Mouse (Mus musculus) bone marrow, adult 2 months (tissue): ENCODE data around the gene Gm9821. TPM values are rescaled to one million over a fixed set of nuclear protein-coding genes. Genes with fewer than 3 reads are reported as not detected.

Source experiments
- H3K27ac ChIP-seq: fragments of 200-500 bp; 2 replicates; pipeline ENCODE4 v1.5.1; 2012; ENCODE audit warnings: low read depth, mild to moderate bottlenecking, control low read depth, inconsistent platforms, low read length; ENCODE audit not compliant: control insufficient read depth, poor library complexity, insufficient read depth
- H3K4me1 ChIP-seq: fragments of 200-500 bp; 2 replicates; pipeline ENCODE4 v1.6.1; 2011; ENCODE audit warnings: low read length; ENCODE audit not compliant: control insufficient read depth, insufficient read depth
- H3K4me3 ChIP-seq: fragments of 200-500 bp; replicated peaks from 2 replicates; pipeline ENCODE3; 2011; ENCODE audit warnings: mild to moderate bottlenecking, low read depth, low read length, control low read depth; ENCODE audit not compliant: control insufficient read depth
- CTCF ChIP-seq: fragments of 200-500 bp; IDR thresholded peaks from 2 replicates; pipeline ENCODE4 v1.5.1; 2011; ENCODE audit warnings: low read length, control low read depth; ENCODE audit not compliant: control insufficient read depth, insufficient read depth
- POLR2A ChIP-seq: fragments of 200-500 bp; IDR thresholded peaks from 2 replicates; pipeline ENCODE4 v1.6.1; 2011; ENCODE audit warnings: low read depth, mild to moderate bottlenecking, control low read depth, low read length, borderline replicate concordance; ENCODE audit not compliant: control insufficient read depth
- WGBS: fragments of 180-500 bp; shearing (Covaris S2); methylation state at CpG from one replicate; pipeline ENCODE4 v1.1.7; 2018; 5-methylcytosine and 5-hydroxymethylcytosine counted together
- polyA plus RNA-seq: library from polyadenylated mRNA; stranded (reverse); fragments of >200 nt; gene quantifications from 2 replicates; pipeline ENCODE4 v1.2.4, GENCODE M21; 2011; ENCODE audit warnings: low replicate concordance; ENCODE audit not compliant: missing spikeins, insufficient read depth, insufficient read length

Gm9821 gene
- polyA plus RNA-seq, 1 experiment = not detected

DNA sequence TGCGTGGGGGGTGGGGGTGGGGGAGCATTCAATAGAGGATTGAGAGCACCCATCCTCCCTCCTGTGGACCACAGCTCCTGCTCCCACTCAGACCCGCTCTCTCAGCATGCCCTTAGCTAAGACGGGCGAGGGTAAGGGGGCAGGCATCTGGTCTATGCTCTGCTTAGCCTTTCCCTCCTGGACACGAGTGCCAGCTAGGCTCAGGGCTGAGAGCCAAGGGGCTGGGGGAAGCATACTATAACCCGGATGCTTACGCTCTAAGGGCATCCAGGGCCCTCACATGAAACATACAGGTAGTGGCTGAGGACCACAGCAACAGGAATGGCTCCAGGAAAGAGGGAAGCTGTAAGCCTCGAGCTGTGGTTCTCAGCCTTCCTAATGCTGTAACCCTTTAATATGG is 12.5 kb downstream of the Gm9821 start:
- Histone ChIP-seq H3K4me1 (peaks cover 12% of the 10 kb centered on the region), H3K4me3 (no peak overlapping the region), H3K27ac (no peak overlapping the region)
- 69% methylated on average over 8 of the region's 8 CpGs for WGBS
- TF ChIP-seq CTCF = no peak
- TF ChIP-seq POLR2A = no peak

DNA sequence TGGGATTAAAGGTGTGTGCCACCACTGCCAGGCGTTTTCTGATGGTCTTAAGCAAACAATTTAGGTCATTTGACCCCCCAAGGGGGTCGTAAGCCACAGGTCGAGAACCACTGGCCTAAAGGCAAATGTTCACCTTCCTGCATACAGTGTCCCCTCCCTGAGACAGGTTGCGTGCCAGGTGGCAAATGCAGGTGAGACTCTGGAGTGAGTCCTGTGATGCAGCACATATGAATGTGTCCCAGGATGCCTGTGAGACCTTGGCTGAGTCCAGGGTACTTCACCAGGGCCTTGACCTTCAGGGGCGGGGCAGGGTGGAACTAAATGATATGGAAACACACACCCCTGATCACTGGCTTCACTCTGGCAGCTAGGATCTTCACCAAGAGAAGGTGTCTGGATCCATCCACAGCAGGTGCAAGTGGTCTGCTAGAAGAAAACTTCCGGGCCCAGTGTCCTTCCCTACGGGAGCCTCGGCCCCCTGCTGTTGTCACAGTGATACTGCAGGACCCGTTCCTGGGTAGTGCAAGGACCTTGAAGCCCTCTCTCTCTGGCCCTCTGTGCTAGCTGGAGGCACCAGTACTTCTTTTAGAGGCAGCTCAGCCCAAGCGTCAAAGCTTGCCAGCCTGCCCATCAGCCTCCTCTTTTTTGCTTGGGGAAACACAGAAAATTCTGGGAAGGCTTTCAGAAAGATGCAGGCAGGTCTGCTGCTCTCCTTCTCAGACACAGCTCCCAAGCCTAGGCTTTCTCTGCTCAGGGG is 13.4 kb downstream of the Gm9821 start:
- Histone ChIP-seq H3K4me1 (peaks cover 13% of the 10 kb centered on the region), H3K4me3 (no peak overlapping the region), H3K27ac (no peak overlapping the region)
- TF ChIP-seq CTCF (peak; percentile 66), POLR2A (no peak)
- WGBS = 40% methylated on average over 10 of the region's 10 CpGs

DNA sequence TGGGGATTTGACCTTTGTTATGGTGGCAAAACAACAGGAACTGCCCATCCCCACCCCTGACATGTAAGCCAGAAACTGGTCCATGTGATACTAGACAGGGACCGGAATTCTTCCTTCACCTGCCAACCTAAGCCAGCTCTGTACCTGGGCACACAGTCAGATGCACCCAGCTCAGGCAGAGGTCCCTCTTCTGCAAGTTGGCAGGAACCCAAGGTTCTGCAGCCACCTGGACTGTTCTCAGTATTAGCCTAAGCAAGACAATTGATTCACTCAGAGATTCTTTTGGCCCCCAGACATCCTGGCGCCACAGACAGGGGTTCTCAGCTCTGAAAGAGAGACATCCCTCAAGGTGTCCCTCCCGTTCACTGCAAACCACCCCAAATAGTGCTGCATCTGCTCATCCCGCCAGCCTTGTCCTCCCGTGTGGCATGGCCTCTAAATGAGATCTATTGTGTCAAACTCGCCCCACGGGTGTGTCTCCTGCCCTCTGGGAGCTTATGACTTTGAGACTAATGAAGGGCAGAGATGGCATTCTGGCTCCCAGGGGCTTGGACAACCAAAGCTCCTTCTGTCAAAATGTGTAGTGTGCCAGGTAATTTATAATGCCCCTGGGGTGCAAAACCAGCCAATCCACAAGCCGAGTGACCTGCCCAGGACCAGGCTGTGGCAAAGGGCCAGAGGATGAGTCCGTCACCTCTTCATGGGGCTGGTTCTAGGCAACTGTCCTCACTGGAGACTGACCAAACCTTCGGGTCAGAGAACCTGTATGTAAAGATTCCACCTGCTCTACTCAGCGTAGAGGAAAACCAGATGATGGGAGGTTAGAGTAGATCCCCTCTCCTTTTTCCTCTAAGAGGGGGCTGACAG is 14.3 kb downstream of the Gm9821 start:
- TF ChIP-seq POLR2A (no peak), CTCF (no peak)
- Histone ChIP-seq H3K27ac (no peak overlapping the region), H3K4me3 (no peak overlapping the region), H3K4me1 (peaks cover 13% of the 10 kb centered on the region)
- WGBS = 81% methylated on average over 11 of the region's 11 CpGs

DNA sequence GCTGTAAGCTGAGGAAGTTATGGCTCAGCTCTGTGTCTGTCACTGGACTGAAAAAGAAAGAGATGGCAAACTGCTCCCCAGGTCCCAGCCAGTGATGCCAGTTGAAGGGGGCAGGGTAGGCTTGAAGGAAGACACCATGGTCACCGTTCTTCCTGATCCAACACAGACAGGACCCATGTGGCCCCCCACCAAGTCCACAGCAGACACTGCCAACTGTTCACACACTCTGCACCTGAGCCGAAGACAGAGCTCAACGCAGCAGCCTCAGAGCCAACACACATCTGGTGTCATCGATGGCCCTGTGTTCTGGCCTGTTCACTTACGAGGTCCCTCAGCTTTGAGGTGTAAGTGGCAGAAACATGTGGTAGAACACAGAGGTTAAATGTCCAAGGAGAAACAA is 15.0 kb downstream of the Gm9821 start:
- Histone ChIP-seq H3K27ac (no peak overlapping the region), H3K4me1 (peaks cover 13% of the 10 kb centered on the region), H3K4me3 (no peak overlapping the region)
- TF ChIP-seq CTCF (no peak), POLR2A (no peak)
- WGBS = 83% methylated on average over 5 of the region's 5 CpGs

DNA sequence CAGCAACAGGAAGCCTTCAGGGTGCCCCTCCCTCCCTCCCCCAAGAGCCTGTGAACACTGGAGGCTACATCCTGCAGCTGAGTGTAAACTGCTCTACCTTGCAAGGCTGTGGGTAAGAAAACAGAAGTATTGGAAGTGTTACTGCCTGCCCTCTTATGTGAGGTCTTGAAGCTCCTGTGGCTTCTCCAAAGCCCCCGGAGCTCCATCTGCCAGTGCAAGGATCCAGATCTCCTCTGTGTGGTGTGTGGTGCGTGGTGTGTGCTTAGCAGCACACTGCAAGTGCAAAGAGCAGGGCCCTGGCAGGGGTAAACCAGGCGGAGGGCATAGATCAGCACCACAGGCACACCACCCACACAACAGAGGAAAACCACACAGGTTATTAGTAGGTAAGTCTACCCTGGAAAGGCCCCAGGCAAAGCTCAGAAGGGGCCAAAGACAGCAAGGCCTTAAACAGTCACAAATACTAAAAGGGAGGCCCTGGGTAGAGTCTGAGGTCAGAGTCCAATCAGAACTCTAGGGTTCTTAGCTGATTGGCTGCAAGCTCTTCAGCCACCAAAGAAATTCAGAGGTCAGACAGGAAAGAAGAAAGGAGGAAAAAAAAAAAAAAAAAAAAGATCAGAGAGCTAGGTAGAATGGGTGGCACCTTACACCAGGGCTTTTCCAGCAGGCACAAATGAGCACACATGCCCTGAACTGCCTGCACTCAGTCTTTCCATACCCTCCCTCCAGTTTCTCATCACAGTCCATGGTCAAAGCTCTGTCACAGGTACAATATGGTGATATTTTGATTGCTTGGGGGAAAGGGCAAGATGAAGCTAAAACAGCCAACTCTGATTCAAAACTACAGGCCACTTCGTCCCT is 16.6 kb downstream of the Gm9821 start:
- H3K4me3 ChIP-seq = peak overlapping the region; percentile 67
- WGBS = 20% methylated on average over 4 of the region's 4 CpGs
- peaks cover 13% of the 10 kb centered on the region for H3K4me1 ChIP-seq
- peak overlapping the region; percentile 70 for H3K27ac ChIP-seq
- TF ChIP-seq CTCF (no peak), POLR2A (no peak)

DNA sequence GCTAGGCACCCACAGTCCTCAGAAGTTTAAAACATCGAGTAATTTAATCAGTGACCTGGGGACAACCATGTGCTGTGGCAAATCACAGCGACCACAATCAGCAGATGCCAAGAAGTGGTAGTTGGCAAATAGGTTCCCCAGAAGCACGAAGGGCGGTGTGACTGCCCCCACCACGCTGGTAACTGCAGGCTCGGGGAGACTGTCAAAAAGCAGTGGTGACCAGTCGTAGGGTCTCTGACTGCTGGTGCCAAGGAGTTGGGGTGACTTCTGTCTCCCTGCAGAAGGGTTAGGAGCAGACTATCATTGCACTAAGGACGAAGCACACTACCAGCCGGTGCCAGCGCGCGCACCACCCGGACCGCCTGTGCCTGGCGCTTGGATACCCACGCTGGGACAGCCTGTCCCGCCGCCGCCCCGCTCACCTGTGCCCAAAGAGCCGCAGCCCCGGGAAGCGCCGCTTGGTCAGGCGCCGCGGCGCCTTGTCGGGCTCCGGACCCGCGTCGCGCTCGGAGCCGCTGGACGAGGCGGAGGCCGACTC is 17.4 kb downstream of the Gm9821 start:
- under 1% methylated on average over 39 of the region's 39 CpGs for WGBS
- peaks cover 14% of the 10 kb centered on the region for H3K4me1 ChIP-seq
- H3K27ac ChIP-seq = peak overlapping the region; percentile 86
- H3K4me3 ChIP-seq = peak overlapping the region; percentile 67
- TF ChIP-seq CTCF (no peak), POLR2A (no peak)

DNA sequence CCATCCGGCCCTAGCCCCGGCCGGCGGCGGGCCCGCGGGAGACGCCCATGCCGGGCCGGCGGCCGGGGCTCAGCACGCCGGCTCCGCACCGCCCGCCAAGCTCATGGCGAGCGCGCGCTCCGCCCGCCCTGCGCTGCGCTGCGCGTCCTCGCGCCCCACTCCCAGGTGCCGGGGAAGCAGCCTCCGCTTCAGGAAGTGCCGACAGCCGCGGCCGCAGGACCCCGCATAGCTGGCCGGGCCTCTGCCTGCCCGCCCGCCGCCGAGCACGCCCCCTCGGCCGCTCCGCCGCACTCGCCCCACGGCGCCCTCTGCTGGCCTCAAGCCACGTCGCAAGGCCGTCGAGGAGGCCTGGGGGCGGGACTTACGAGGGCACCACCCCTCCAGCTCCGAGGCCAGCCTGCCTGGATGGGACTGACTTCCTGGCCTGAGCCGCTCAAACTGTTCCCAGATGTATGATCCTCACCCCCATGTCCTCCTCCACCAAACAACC is 18.0 kb downstream of the Gm9821 start:
- Histone ChIP-seq H3K4me3 (peak overlapping the region; percentile 76), H3K4me1 (peaks cover 12% of the 10 kb centered on the region), H3K27ac (peak overlapping the region; percentile 86)
- 1% methylated on average over 56 of the region's 57 CpGs for WGBS
- TF ChIP-seq POLR2A (peak; percentile 53; the same call in 1 of the 2 replicates), CTCF (peak; percentile 88)
